Mouse (Mus musculus) liver, adult 2 months (tissue): ENCODE results near the gene Ergic1.

Source experiments
- CTCF ChIP-seq: fragments of 200-500 bp; IDR thresholded peaks from 2 replicates; pipeline ENCODE4 v1.5.1; 2011; ENCODE audit warnings: low read depth, low read length, control low read depth
- POLR2A ChIP-seq: fragments of 200-500 bp; IDR thresholded peaks from 2 replicates; pipeline ENCODE4 v1.6.1; 2011; ENCODE audit warnings: low read length, control low read depth; ENCODE audit not compliant: insufficient read depth; ENCODE audit errors: extremely low read depth

- TF ChIP-seq POLR2A: no peak
- no peak for TF ChIP-seq CTCF
These were observed 8.5 kb downstream of the Ergic1 start for GRCm38 (mm10) chr17:26569594-26570350.
